Mouse (Mus musculus): ENCODE measurements at regions not wholly inside any gene's neighbourhood (a gene's known extent, or its start where the extent isn't known, plus 50 kb on each side); places are given as distances from the start of the nearest gene placed in this dataset.

GRCm38 (mm10) chrX:76116562-76116961, 147.5 kb upstream of the Cldn34b3 start:
- TF ChIP-seq CTCF (IDR thresholded peaks at IDR 0.05; ENCODE audit: low read depth, low read length) (no peak), POLR2A (IDR thresholded peaks at IDR 0.05; ENCODE audit: insufficient read depth, low read length) (no peak), EP300 (IDR thresholded peaks at IDR 0.05; ENCODE audit: insufficient read depth, low read depth, low read length) (no peak)

All from ES-Bruce4 (cell line).